Mouse (Mus musculus): ENCODE data around the gene Olig1. TPM values are rescaled to one million over a fixed set of nuclear protein-coding genes. Genes with fewer than 3 reads are reported as not detected.

Olig1 gene
- polyA plus RNA-seq, 1 experiment from 2014 or later: 0.40 TPM

- Histone ChIP-seq H3K27ac (ENCODE audit: low read depth, low read length) (no peak overlapping the region), H3K36me3 (ENCODE audit: control insufficient read depth, insufficient read depth, low read length) (no peaks in the 10 kb centered on the region), H3K27me3 (ENCODE audit: control insufficient read depth, insufficient read depth, low read length) (peaks cover 99% of the 10 kb centered on the region), H3K4me2 (replicated peaks; ENCODE audit: low read depth, low read length) (no peak overlapping the region), H3K4me1 (replicated peaks; ENCODE audit: control insufficient read depth, insufficient read depth, low read length) (peaks cover 12% of the 10 kb centered on the region), H3K9ac (ENCODE audit: low read depth, low read length) (no peak overlapping the region), H3K4me3 (ENCODE audit: low read depth, low read length) (peak overlapping the region; percentile 13; the same call in 1 of the 2 replicates), H3K9me3 (ENCODE audit: control insufficient read depth, low read length) (no peaks in the 10 kb centered on the region)
- under 1% methylated on average over 60 of the region's 60 CpGs for WGBS
- no peak for ATAC-seq (ENCODE audit: low FRiP score)
- peak; percentile 64 for DNase-seq (ENCODE audit: low spot score)
Observed at GRCm38 (mm10) chr16:91226038-91226882, 43.3 kb upstream of the Olig1 start.

- Histone ChIP-seq H3K27ac (ENCODE audit: low read depth, low read length) (no peak overlapping the region), H3K9ac (ENCODE audit: low read depth, low read length) (no peak overlapping the region), H3K36me3 (ENCODE audit: control insufficient read depth, insufficient read depth, low read length) (no peaks in the 10 kb centered on the region), H3K4me1 (replicated peaks; ENCODE audit: control insufficient read depth, insufficient read depth, low read length) (peaks cover 10% of the 10 kb centered on the region), H3K9me3 (ENCODE audit: control insufficient read depth, low read length) (no peaks in the 10 kb centered on the region), H3K4me3 (ENCODE audit: low read depth, low read length) (peak overlapping the region; percentile 13; the same call in 1 of the 2 replicates), H3K27me3 (ENCODE audit: control insufficient read depth, insufficient read depth, low read length) (peaks cover 99% of the 10 kb centered on the region), H3K4me2 (replicated peaks; ENCODE audit: low read depth, low read length) (no peak overlapping the region; the same call in 1 of the 2 replicates)
- WGBS: 1% methylated on average over 65 of the region's 85 CpGs
- ATAC-seq (ENCODE audit: low FRiP score) (no peak), DNase-seq (ENCODE audit: low spot score) (peak; percentile 62)
Observed at GRCm38 (mm10) chr16:91226883-91227759, 42.5 kb upstream of the Olig1 start.

GRCm38 (mm10) chr16:91227760-91228043, 41.9 kb upstream of the Olig1 start:
- Histone ChIP-seq H3K4me3 (ENCODE audit: low read depth, low read length) (no peak overlapping the region), H3K4me1 (replicated peaks; ENCODE audit: control insufficient read depth, insufficient read depth, low read length) (peaks cover 11% of the 10 kb centered on the region; the same call in 1 of the 2 replicates), H3K27me3 (ENCODE audit: control insufficient read depth, insufficient read depth, low read length) (peaks cover 99% of the 10 kb centered on the region), H3K27ac (ENCODE audit: low read depth, low read length) (no peak overlapping the region), H3K4me2 (replicated peaks; ENCODE audit: low read depth, low read length) (no peak overlapping the region), H3K9me3 (ENCODE audit: control insufficient read depth, low read length) (no peaks in the 10 kb centered on the region), H3K9ac (ENCODE audit: low read depth, low read length) (no peak overlapping the region), H3K36me3 (ENCODE audit: control insufficient read depth, insufficient read depth, low read length) (no peaks in the 10 kb centered on the region)
- 0% methylated on average over 6 of the region's 6 CpGs for WGBS
- no peak for ATAC-seq (ENCODE audit: low FRiP score)
- DNase-seq (ENCODE audit: low spot score): peak; percentile 62

GRCm38 (mm10) chr16:91228238-91229071, 41.1 kb upstream of the Olig1 start:
- H3K4me2 ChIP-seq (replicated peaks; ENCODE audit: low read depth, low read length): no peak overlapping the region
- no peaks in the 10 kb centered on the region for H3K9me3 ChIP-seq (ENCODE audit: control insufficient read depth, low read length)
- DNase-seq (ENCODE audit: low spot score): peak; percentile 54
- no peak overlapping the region for H3K9ac ChIP-seq (ENCODE audit: low read depth, low read length)
- H3K27me3 ChIP-seq (ENCODE audit: control insufficient read depth, insufficient read depth, low read length): peaks cover 99% of the 10 kb centered on the region
- no peak overlapping the region for H3K27ac ChIP-seq (ENCODE audit: low read depth, low read length)
- peaks cover 10% of the 10 kb centered on the region; the same call in 1 of the 2 replicates for H3K4me1 ChIP-seq (replicated peaks; ENCODE audit: control insufficient read depth, insufficient read depth, low read length)
- no peak for ATAC-seq (ENCODE audit: low FRiP score)
- no peaks in the 10 kb centered on the region for H3K36me3 ChIP-seq (ENCODE audit: control insufficient read depth, insufficient read depth, low read length)
- WGBS: 2% methylated on average over 30 of the region's 30 CpGs
- H3K4me3 ChIP-seq (ENCODE audit: low read depth, low read length): no peak overlapping the region

GRCm38 (mm10) chr16:91229072-91229348, 40.6 kb upstream of the Olig1 start:
- no peak for ATAC-seq (ENCODE audit: low FRiP score)
- Histone ChIP-seq H3K27ac (ENCODE audit: low read depth, low read length) (no peak overlapping the region), H3K4me3 (ENCODE audit: low read depth, low read length) (no peak overlapping the region), H3K9ac (ENCODE audit: low read depth, low read length) (no peak overlapping the region), H3K27me3 (ENCODE audit: control insufficient read depth, insufficient read depth, low read length) (peaks cover 99% of the 10 kb centered on the region), H3K4me2 (replicated peaks; ENCODE audit: low read depth, low read length) (no peak overlapping the region), H3K36me3 (ENCODE audit: control insufficient read depth, insufficient read depth, low read length) (no peaks in the 10 kb centered on the region), H3K9me3 (ENCODE audit: control insufficient read depth, low read length) (no peaks in the 10 kb centered on the region), H3K4me1 (replicated peaks; ENCODE audit: control insufficient read depth, insufficient read depth, low read length) (peaks cover 10% of the 10 kb centered on the region; the same call in 1 of the 2 replicates)
- WGBS: 0% methylated on average over 10 of the region's 10 CpGs
- DNase-seq (ENCODE audit: low spot score): no peak

- H3K9me3 ChIP-seq (ENCODE audit: control insufficient read depth, low read length): no peaks in the 10 kb centered on the region
- H3K27me3 ChIP-seq (ENCODE audit: control insufficient read depth, insufficient read depth, low read length): peaks cover 99% of the 10 kb centered on the region
- H3K4me1 ChIP-seq (replicated peaks; ENCODE audit: control insufficient read depth, insufficient read depth, low read length): peaks cover 10% of the 10 kb centered on the region; the same call in 1 of the 2 replicates
- ATAC-seq (ENCODE audit: low FRiP score) (no peak), DNase-seq (ENCODE audit: low spot score) (peak; percentile 45)
- H3K36me3 ChIP-seq (ENCODE audit: control insufficient read depth, insufficient read depth, low read length): no peaks in the 10 kb centered on the region
- no peak overlapping the region for H3K4me2 ChIP-seq (replicated peaks; ENCODE audit: low read depth, low read length)
- no peak overlapping the region for H3K27ac ChIP-seq (ENCODE audit: low read depth, low read length)
- H3K4me3 ChIP-seq (ENCODE audit: low read depth, low read length): no peak overlapping the region
- no peak overlapping the region for H3K9ac ChIP-seq (ENCODE audit: low read depth, low read length)
- 2% methylated on average over 8 of the region's 8 CpGs for WGBS
Observed at GRCm38 (mm10) chr16:91229643-91230042, 39.9 kb upstream of the Olig1 start.

- Histone ChIP-seq H3K4me3 (ENCODE audit: low read depth, low read length) (no peak overlapping the region), H3K4me2 (replicated peaks; ENCODE audit: low read depth, low read length) (no peak overlapping the region), H3K9ac (ENCODE audit: low read depth, low read length) (no peak overlapping the region), H3K27ac (ENCODE audit: low read depth, low read length) (no peak overlapping the region), H3K36me3 (ENCODE audit: control insufficient read depth, insufficient read depth, low read length) (no peaks in the 10 kb centered on the region), H3K9me3 (ENCODE audit: control insufficient read depth, low read length) (no peaks in the 10 kb centered on the region), H3K4me1 (replicated peaks; ENCODE audit: control insufficient read depth, insufficient read depth, low read length) (0 out of 2 replicates have a peak, but pooled peaks cover 5% of the 10 kb centered on the region), H3K27me3 (ENCODE audit: control insufficient read depth, insufficient read depth, low read length) (peaks cover 98% of the 10 kb centered on the region)
- WGBS: 4% methylated on average over 26 of the region's 26 CpGs
- DNase-seq (ENCODE audit: low spot score): peak; percentile 45
- ATAC-seq (ENCODE audit: low FRiP score): no peak
Observed at GRCm38 (mm10) chr16:91231781-91232469, 37.6 kb upstream of the Olig1 start.
